In the genomic region with DNA sequence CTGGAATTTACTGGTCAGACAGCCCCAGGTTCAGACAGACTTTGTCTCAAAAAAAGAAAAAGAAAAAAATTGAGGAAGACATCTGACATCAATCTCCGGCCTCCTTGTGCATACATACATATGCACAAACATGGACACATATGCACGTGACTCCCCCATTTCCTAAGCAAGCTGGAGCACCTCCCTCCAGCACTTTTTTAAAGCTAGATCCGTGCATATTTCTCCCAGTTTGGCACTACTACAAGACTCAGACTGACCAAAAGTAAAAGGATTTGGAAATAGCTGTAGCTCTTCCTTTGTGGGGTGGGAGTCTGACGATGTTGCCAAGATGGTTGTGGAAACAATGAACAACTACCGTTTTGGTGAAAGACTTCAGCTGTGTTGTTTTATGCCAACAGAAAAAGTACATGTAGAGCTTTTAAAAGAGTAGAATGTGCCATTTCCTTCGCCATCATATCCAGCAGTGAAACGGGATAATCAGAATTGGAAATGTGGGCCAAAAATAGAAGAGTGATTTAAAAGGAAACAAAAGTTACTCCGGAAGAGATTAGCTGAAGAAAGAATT, we compare ENCODE assay signal across 17 mouse cellular contexts. TPM values are rescaled to one million over a fixed set of nuclear protein-coding genes. Genes with fewer than 3 reads are reported as not detected.
DNase-seq lines count a peak whose midpoint lies in the region; ATAC-seq and TF ChIP-seq lines count a peak whose summit lies in the region.
"Had no signal": no experiment of that assay in that cellular context is flagged by ENCODE, and none has a peak within 500 bp of the region (broad histone marks: within the 10 kb centered on the region; RNA-seq: fewer than 3 reads in every experiment).

No protein-coding gene starts in this region.

- no peak for ATAC-seq in heart, embryonic 13.5 days (ENCODE audit: extremely low read depth, insufficient number of reproducible peaks, low FRiP score, low TSS enrichment)
- no peak for ATAC-seq in neural tube, embryonic 13.5 days (ENCODE audit: low read depth)
- ATAC-seq in heart, postnatal 0 days (ENCODE audit: insufficient read depth, low read depth), result peak; percentile 53; the same call in 1 of the 2 replicates
- ATAC-seq: CD4-positive, CD25-positive, alpha-beta regulatory T cell, adult 4 months; inflammation-experienced regulatory T-cells, adult 6 months; Patski had no signal

- no peak for TF ChIP-seq CTCF in heart, postnatal 0 days (IDR thresholded peaks at IDR 0.05; ENCODE audit: low read depth)

- peaks cover 13% of the 10 kb centered on the region for H3K4me1 ChIP-seq in heart, embryonic 13.5 days
- H3K4me1 ChIP-seq in neural tube, embryonic 13.5 days (replicated peaks), result 0 out of 2 replicates have a peak, but pooled peaks cover 4% of the 10 kb centered on the region
- 0 out of 2 replicates have a peak, but pooled peaks cover 8% of the 10 kb centered on the region for H3K4me1 ChIP-seq in heart, postnatal 0 days (ENCODE audit: control insufficient read depth, insufficient read depth)
- H3K4me1 ChIP-seq: liver, embryonic 15.5 days had no signal

- 53% methylated on average over 8 of the region's 8 CpGs for WGBS in heart, embryonic 13.5 days
- WGBS in neural tube, embryonic 13.5 days, result 50% methylated on average over 8 of the region's 8 CpGs
- WGBS in heart, postnatal 0 days, result 47% methylated on average over 8 of the region's 8 CpGs

- no peaks in the 10 kb centered on the region for H3K9me3 ChIP-seq in heart, embryonic 13.5 days
- H3K9me3 ChIP-seq in neural tube, embryonic 13.5 days, result no peaks in the 10 kb centered on the region
- H3K9me3 ChIP-seq in heart, postnatal 0 days (replicated peaks; ENCODE audit: control insufficient read depth, low read length), result no peaks in the 10 kb centered on the region
- H3K9me3 ChIP-seq: embryonic facial prominence, embryonic 12.5 days; liver, embryonic 15.5 days had no signal

- DNase-seq in heart, postnatal 14 days, result no peak
- no peak for DNase-seq in neural tube, embryonic 10.5 days (ENCODE audit: extremely low spot score, low spot score)
- DNase-seq in heart, postnatal 0 days (ENCODE audit: low spot score), result peak; percentile 31
- no peak for DNase-seq in urinary bladder, postnatal 10 days (ENCODE audit: low spot score)
- DNase-seq in cerebellum, postnatal 4 days (ENCODE audit: low spot score in 2 of 2), result no peak
- DNase-seq: adrenal gland, postnatal 14 days; cerebellum, adult 8-10 months; left cerebral cortex, postnatal 4 days; right cerebral cortex, postnatal 25 days had no signal

- H3K4me3 ChIP-seq in heart, embryonic 13.5 days, result no peak overlapping the region
- no peak overlapping the region for H3K4me3 ChIP-seq in neural tube, embryonic 13.5 days
- no peak overlapping the region for H3K4me3 ChIP-seq in heart, postnatal 0 days (ENCODE audit: low read depth, low read length)
- H3K4me3 ChIP-seq: embryonic facial prominence, embryonic 12.5 days; liver, embryonic 15.5 days had no signal

- intact Hi-C loops in heart, postnatal 14 days (cut with DNase I), result no loop called here

- H3K27me3 ChIP-seq in heart, embryonic 13.5 days (replicated peaks), result no peaks in the 10 kb centered on the region
- no peaks in the 10 kb centered on the region for H3K27me3 ChIP-seq in neural tube, embryonic 13.5 days
- H3K27me3 ChIP-seq in heart, postnatal 0 days (ENCODE audit: control insufficient read depth, insufficient read depth, low read length), result no peaks in the 10 kb centered on the region
- H3K27me3 ChIP-seq: embryonic facial prominence, embryonic 12.5 days; liver, embryonic 15.5 days; Patski had no signal

- peaks cover 3% of the 10 kb centered on the region for H3K36me3 ChIP-seq in heart, embryonic 13.5 days
- H3K36me3 ChIP-seq in neural tube, embryonic 13.5 days, result peaks cover 5% of the 10 kb centered on the region
- peaks cover 4% of the 10 kb centered on the region; the same call in 1 of the 2 replicates for H3K36me3 ChIP-seq in heart, postnatal 0 days (replicated peaks; ENCODE audit: control insufficient read depth, insufficient read depth, low read length)
- H3K36me3 ChIP-seq: liver, embryonic 15.5 days had no signal

- TF ChIP-seq EP300 in heart, postnatal 0 days (IDR thresholded peaks at IDR 0.05; ENCODE audit: low read depth), result no peak

- no peak overlapping the region for H3K9ac ChIP-seq in heart, embryonic 13.5 days
- no peak overlapping the region for H3K9ac ChIP-seq in neural tube, embryonic 13.5 days
- no peak overlapping the region; the same call in 1 of the 2 replicates for H3K9ac ChIP-seq in heart, postnatal 0 days (replicated peaks; ENCODE audit: low read depth, low read length)
- H3K9ac ChIP-seq: embryonic facial prominence, embryonic 12.5 days; liver, embryonic 15.5 days had no signal

- H3K4me2 ChIP-seq in heart, embryonic 13.5 days, result 0 out of 2 replicates have a peak overlapping the region, but pooled peaks have one; percentile 8
- no peak overlapping the region for H3K4me2 ChIP-seq in neural tube, embryonic 13.5 days
- H3K4me2 ChIP-seq in heart, postnatal 0 days (ENCODE audit: low read depth, low read length), result peak overlapping the region; percentile 29; the same call in 1 of the 2 replicates
- H3K4me2 ChIP-seq: embryonic facial prominence, embryonic 12.5 days; liver, embryonic 15.5 days had no signal

- H3K27ac ChIP-seq in heart, embryonic 13.5 days (replicated peaks), result peak overlapping the region; percentile 67
- 0 out of 2 replicates have a peak overlapping the region, but pooled peaks have one; percentile 18 for H3K27ac ChIP-seq in neural tube, embryonic 13.5 days (replicated peaks)
- peak overlapping the region; percentile 50 for H3K27ac ChIP-seq in heart, postnatal 0 days (ENCODE audit: low read depth)
- H3K27ac ChIP-seq: embryonic facial prominence, embryonic 12.5 days; liver, embryonic 15.5 days; stomach, postnatal 0 days had no signal

RNA-seq across cellular contexts. Expression of gene Kiz, which starts 28.7 kb away (rescaled TPM):
- polyA plus RNA-seq in heart, embryonic 13.5 days (2015; fragmentation: Nextera tagmentation; extraction: Ambion mirVana), result 21.5 and 25.2 TPM in 2 replicates
- total RNA-seq in heart, postnatal 14 days (2021), result 10 to 100 TPM; 54.5 to 64.3 TPM
- polyA plus RNA-seq in neural tube, embryonic 13.5 days (2015; fragmentation: Nextera tagmentation; extraction: Ambion mirVana), result 36.4 and 37.0 TPM in 2 replicates
- total RNA-seq in heart, postnatal 0 days (2014; rRNA removed; ENCODE audit: low replicate concordance), result 14.5 and 24.3 TPM in 2 replicates
- polyA plus RNA-seq in heart, postnatal 0 days (2015; fragmentation: Nextera tagmentation; extraction: Ambion mirVana), result 29.7 and 32.2 TPM in 2 replicates
